ENCODE assay signal across 8 mouse cellular contexts in the genomic region with DNA sequence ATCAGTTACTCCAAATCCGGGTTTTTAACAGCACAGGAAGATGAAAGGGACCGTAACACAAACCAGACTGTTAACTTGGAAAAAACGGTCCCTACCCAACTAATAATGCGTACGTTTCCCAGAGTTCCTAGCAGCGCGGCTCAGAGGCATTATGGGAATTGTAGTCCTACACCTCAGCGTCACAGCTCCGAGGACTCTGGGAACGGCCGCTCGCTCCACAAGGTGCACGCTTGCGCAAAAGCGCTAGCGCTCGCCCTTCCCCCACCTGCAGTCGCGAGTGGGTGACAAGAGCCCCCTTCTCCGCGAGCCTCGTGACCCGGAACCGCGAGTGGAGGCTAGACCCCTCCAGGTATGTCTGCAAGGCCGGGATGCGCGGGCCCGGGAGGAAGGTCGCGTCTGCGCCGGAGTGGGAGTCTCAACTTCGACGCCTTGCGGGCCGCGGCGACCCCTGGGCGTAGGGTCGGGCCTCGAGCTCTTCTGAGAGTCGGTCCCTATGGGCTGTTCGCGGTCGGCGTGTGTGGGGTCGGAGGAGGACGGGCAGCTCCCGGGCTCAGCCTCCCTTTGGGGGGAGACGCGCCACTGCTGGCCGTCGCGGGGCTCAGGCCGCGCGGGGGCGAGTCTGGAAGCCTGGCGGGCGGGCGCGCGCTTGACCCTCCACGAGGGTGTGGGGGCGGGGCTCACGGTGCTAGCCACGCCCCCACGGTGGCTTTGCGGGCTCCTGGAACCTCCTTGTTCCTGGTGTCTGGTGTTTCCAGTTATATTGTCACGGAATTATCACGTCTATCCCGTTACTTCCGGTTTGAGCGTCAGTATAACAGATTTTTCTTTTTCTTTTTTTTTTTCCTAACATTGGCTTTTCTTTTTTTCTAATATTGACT. TPM values are rescaled to one million over a fixed set of nuclear protein-coding genes. Genes with fewer than 3 reads are reported as not detected.
DNase-seq lines count a peak whose midpoint lies in the region; ATAC-seq and TF ChIP-seq lines count a peak whose summit lies in the region.

A gene (plus strand): TSS at position 138 of the 878 bp plus-strand sequence.

- DNase-seq in gastrocnemius, postnatal 10 days, result peak; percentile 91
- peak; percentile 96 for DNase-seq in induced T-regulatory cell, adult 2 months (ENCODE audit: low read depth)
- peak; percentile 89 to 95 for DNase-seq in left cerebral cortex, adult 9 months (ENCODE audit: low spot score in 2 of 2)
- DNase-seq in right cerebral cortex, postnatal 14 days, result peak; percentile 97
- peak; percentile 84 to 90 for DNase-seq in urinary bladder, postnatal 36 days (ENCODE audit: low spot score in 2 of 2)

- peak within 1 kb of the TSS; percentile 99 for H3K27ac ChIP-seq in cortical plate, adult 2 months (ENCODE audit: insufficient read depth, low read length)

- peak within 1 kb of the TSS; percentile 67 for H3K4me3 ChIP-seq in cortical plate, adult 2 months (ENCODE audit: insufficient read depth, low read length)

- peak; percentile 76 for ATAC-seq in activated CD4-positive, CD25-positive, alpha-beta regulatory T cell, adult 4 months
- peak; percentile 76 for ATAC-seq in megakaryocyte progenitor cell, adult 5-6 weeks (replicated peaks; ENCODE audit: poor library complexity)

- peaks cover 3% of the 10 kb centered on the region; the same call in 1 of the 2 replicates for H3K4me1 ChIP-seq in cortical plate, adult 2 months (ENCODE audit: control insufficient read depth, insufficient read depth, low read length)

- peak; percentile 53; the same call in 1 of the 2 replicates for TF ChIP-seq POLR2A in cortical plate, adult 2 months (IDR thresholded peaks at IDR 0.05; ENCODE audit: extremely low read depth, insufficient read depth, low read length)

- no peak for TF ChIP-seq CTCF in cortical plate, adult 2 months (IDR thresholded peaks at IDR 0.05; ENCODE audit: extremely low read depth, insufficient read depth, low read length)

RNA-seq across cellular contexts. Expression of the gene that starts here (rescaled TPM):
- polyA plus RNA-seq in activated CD4-positive, CD25-positive, alpha-beta regulatory T cell, adult 4 months (2017; shearing (Covaris generic)), result 10 to 100 TPM; 28.1 to 33.1 TPM
- polyA plus RNA-seq in cortical plate, adult 2 months (2012; rRNA removed), result 27.0 and 28.7 TPM in 2 replicates
- 10 to 100 TPM in 1 of 2 experiments, 1 to 10 TPM in 1; 7.7 to 11.6 TPM for total RNA-seq in gastrocnemius, postnatal 10 days (2021)
- 14.7 and 16.9 TPM in 2 replicates for total RNA-seq in megakaryocyte progenitor cell, adult 5-6 weeks (2015)
- 11.2 and 19.2 TPM in 2 replicates for total RNA-seq in megakaryocyte progenitor cell, adult 5-6 weeks (2017)

Comparison
In these comparisons a context has a peak if more than half of its experiments do, and no peak if none do; other contexts are left out.
1. Peak in every context shown above with its lines: DNase-seq, ATAC-seq, H3K4me3 ChIP-seq and H3K27ac ChIP-seq.